Mouse (Mus musculus): ENCODE results near the gene Nup210. TPM values are rescaled to one million over a fixed set of nuclear protein-coding genes. Genes with fewer than 3 reads are reported as not detected.
A peak's percentile ranks its signal among the peaks of the same experiment; 100 is the strongest.
"Not testable (repeated sequence)": the region's sequence is repeated elsewhere in the genome, so short reads cannot be mapped to it uniquely, and the experiment has no call there.

Gene Nup210
- total RNA-seq, 1 experiment from 2014 or later, result 208 TPM

GRCm38 (mm10) chr6:91145056-91145455, 28.4 kb upstream of the Nup210 start:
- no peak for ATAC-seq (replicated peaks; ENCODE audit: low read depth, poor library complexity, severe bottlenecking)

- ATAC-seq (replicated peaks; ENCODE audit: low read depth, poor library complexity, severe bottlenecking), result peak; percentile 91
Measured at GRCm38 (mm10) chr6:91139846-91140245, 23.2 kb upstream of the Nup210 start.

GRCm38 (mm10) chr6:91137343-91137956, 20.8 kb upstream of the Nup210 start:
- ATAC-seq (replicated peaks; ENCODE audit: low read depth, poor library complexity, severe bottlenecking), result no peak

GRCm38 (mm10) chr6:91130856-91131255, 14.2 kb upstream of the Nup210 start:
- no peak for ATAC-seq (replicated peaks; ENCODE audit: low read depth, poor library complexity, severe bottlenecking)

- 0 out of 2 replicates have a peak, but pooled peaks have one; percentile 15 for ATAC-seq (replicated peaks; ENCODE audit: low read depth, poor library complexity, severe bottlenecking)
Measured at GRCm38 (mm10) chr6:91128996-91129395, 12.4 kb upstream of the Nup210 start.

GRCm38 (mm10) chr6:91125228-91125585, 8.6 kb upstream of the Nup210 start:
- ATAC-seq (replicated peaks; ENCODE audit: low read depth, poor library complexity, severe bottlenecking), result no peak

GRCm38 (mm10) chr6:91124286-91125227, 7.9 kb upstream of the Nup210 start:
- no peak for ATAC-seq (replicated peaks; ENCODE audit: low read depth, poor library complexity, severe bottlenecking)

- ATAC-seq (replicated peaks; ENCODE audit: low read depth, poor library complexity, severe bottlenecking), result no peak
Measured at GRCm38 (mm10) chr6:91123453-91123852, 6.8 kb upstream of the Nup210 start.

- not testable (repeated sequence) for ATAC-seq (replicated peaks; ENCODE audit: low read depth, poor library complexity, severe bottlenecking)
Measured at GRCm38 (mm10) chr6:91121089-91121488, 4.5 kb upstream of the Nup210 start.

GRCm38 (mm10) chr6:91120206-91120605, 3.6 kb upstream of the Nup210 start:
- no peak for ATAC-seq (replicated peaks; ENCODE audit: low read depth, poor library complexity, severe bottlenecking)

GRCm38 (mm10) chr6:91118526-91118925, 1.9 kb upstream of the Nup210 start:
- ATAC-seq (replicated peaks; ENCODE audit: low read depth, poor library complexity, severe bottlenecking), result no peak

GRCm38 (mm10) chr6:91117149-91117548, 520 bp upstream of the Nup210 start:
- no peak for ATAC-seq (replicated peaks; ENCODE audit: low read depth, poor library complexity, severe bottlenecking)

GRCm38 (mm10) chr6:91115863-91116243, 776 bp downstream of the Nup210 start:
- ATAC-seq (replicated peaks; ENCODE audit: low read depth, poor library complexity, severe bottlenecking), result no peak

GRCm38 (mm10) chr6:91115158-91115557, 1.5 kb downstream of the Nup210 start:
- ATAC-seq (replicated peaks; ENCODE audit: low read depth, poor library complexity, severe bottlenecking), result no peak

- no peak for ATAC-seq (replicated peaks; ENCODE audit: low read depth, poor library complexity, severe bottlenecking)
Measured at GRCm38 (mm10) chr6:91114716-91115115, 1.9 kb downstream of the Nup210 start.

- no peak for ATAC-seq (replicated peaks; ENCODE audit: low read depth, poor library complexity, severe bottlenecking)
Measured at GRCm38 (mm10) chr6:91111954-91112252, 4.7 kb downstream of the Nup210 start.

- peak; percentile 40 for ATAC-seq (replicated peaks; ENCODE audit: low read depth, poor library complexity, severe bottlenecking)
Measured at GRCm38 (mm10) chr6:91111141-91111953, 5.3 kb downstream of the Nup210 start.

- ATAC-seq (replicated peaks; ENCODE audit: low read depth, poor library complexity, severe bottlenecking), result peak; percentile 61
Measured at GRCm38 (mm10) chr6:91110323-91111020, 6.2 kb downstream of the Nup210 start.

GRCm38 (mm10) chr6:91109489-91109888, 7.1 kb downstream of the Nup210 start:
- no peak for ATAC-seq (replicated peaks; ENCODE audit: low read depth, poor library complexity, severe bottlenecking)

GRCm38 (mm10) chr6:91108917-91109450, 7.6 kb downstream of the Nup210 start:
- ATAC-seq (replicated peaks; ENCODE audit: low read depth, poor library complexity, severe bottlenecking), result no peak
